Mouse (Mus musculus): ENCODE results near the gene Morn5. TPM values are rescaled to one million over a fixed set of nuclear protein-coding genes. Genes with fewer than 3 reads are reported as not detected.
A peak's percentile ranks its signal among the peaks of the same experiment; 100 is the strongest.

Morn5 gene
- polyA plus RNA-seq, 1 experiment, result 2.5 TPM

DNA sequence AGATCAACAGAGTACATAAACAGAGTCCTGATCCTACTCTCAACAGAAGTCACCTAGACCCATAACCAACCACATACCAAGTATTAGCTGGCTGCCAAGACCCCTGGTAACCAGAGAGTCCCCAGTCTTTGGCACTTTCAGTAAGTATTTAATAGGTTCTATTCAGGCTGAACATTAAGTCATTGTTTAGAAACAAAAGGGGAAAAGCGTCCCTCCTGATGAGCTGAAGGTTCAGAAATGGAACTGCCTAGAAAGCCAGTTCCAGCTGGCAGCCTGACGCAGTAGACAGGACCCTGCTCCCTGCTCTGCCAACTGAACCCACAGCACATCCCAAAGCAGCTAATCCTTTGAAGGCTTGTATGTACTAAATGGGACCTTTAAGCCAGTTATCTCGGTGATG lies 39.9 kb downstream of the Morn5 start:
- Histone ChIP-seq H3K27ac (ENCODE audit: insufficient read depth, low read length) (no peak overlapping the region), H3K4me3 (replicated peaks; ENCODE audit: insufficient read depth, low read depth, low read length) (no peak overlapping the region), H3K4me1 (ENCODE audit: control insufficient read depth, insufficient read depth, low read length) (no peaks in the 10 kb centered on the region), H3K27me3 (ENCODE audit: control insufficient read depth, insufficient read depth, low read length) (peaks cover 1% of the 10 kb centered on the region; the same call in 1 of the 2 replicates)
- TF ChIP-seq CTCF (IDR thresholded peaks at IDR 0.05; ENCODE audit: borderline replicate concordance, insufficient read depth, low read depth, low read length), result no peak
- TF ChIP-seq POLR2A (IDR thresholded peaks at IDR 0.05; ENCODE audit: borderline replicate concordance, insufficient read depth, low read length), result no peak
- 33% methylated on average over 3 of the region's 3 CpGs for whole genome bisulfite sequencing
- no peak for DNase-seq

GRCm38 (mm10) chr2:36090853-36091741 lies 41.8 kb downstream of the Morn5 start:
- peak; percentile 10 to 16 for DNase-seq
- 3% methylated on average over 70 of the region's 70 CpGs for WGBS
- no peak overlapping the region for H3K27ac ChIP-seq (ENCODE audit: insufficient read depth, low read length)
- no peak for TF ChIP-seq POLR2A (IDR thresholded peaks at IDR 0.05; ENCODE audit: borderline replicate concordance, insufficient read depth, low read length)
- no peak for TF ChIP-seq CTCF (IDR thresholded peaks at IDR 0.05; ENCODE audit: borderline replicate concordance, insufficient read depth, low read depth, low read length)
- H3K27me3 ChIP-seq (ENCODE audit: control insufficient read depth, insufficient read depth, low read length), result peaks cover 1% of the 10 kb centered on the region; the same call in 1 of the 2 replicates
- no peak overlapping the region for H3K4me3 ChIP-seq (replicated peaks; ENCODE audit: insufficient read depth, low read depth, low read length)
- H3K4me1 ChIP-seq (ENCODE audit: control insufficient read depth, insufficient read depth, low read length), result no peaks in the 10 kb centered on the region

- WGBS, result 19% methylated on average over 4 of the region's 4 CpGs
- TF ChIP-seq CTCF (IDR thresholded peaks at IDR 0.05; ENCODE audit: borderline replicate concordance, insufficient read depth, low read depth, low read length), result no peak
- TF ChIP-seq POLR2A (IDR thresholded peaks at IDR 0.05; ENCODE audit: borderline replicate concordance, insufficient read depth, low read length), result no peak
- Histone ChIP-seq H3K27me3 (ENCODE audit: control insufficient read depth, insufficient read depth, low read length) (peaks cover 5% of the 10 kb centered on the region; the same call in 1 of the 2 replicates), H3K27ac (ENCODE audit: insufficient read depth, low read length) (no peak overlapping the region), H3K4me1 (ENCODE audit: control insufficient read depth, insufficient read depth, low read length) (no peaks in the 10 kb centered on the region), H3K4me3 (replicated peaks; ENCODE audit: insufficient read depth, low read depth, low read length) (no peak overlapping the region)
- DNase-seq, result no peak
Measured at GRCm38 (mm10) chr2:36092748-36093147, 43.5 kb downstream of the Morn5 start.

DNA sequence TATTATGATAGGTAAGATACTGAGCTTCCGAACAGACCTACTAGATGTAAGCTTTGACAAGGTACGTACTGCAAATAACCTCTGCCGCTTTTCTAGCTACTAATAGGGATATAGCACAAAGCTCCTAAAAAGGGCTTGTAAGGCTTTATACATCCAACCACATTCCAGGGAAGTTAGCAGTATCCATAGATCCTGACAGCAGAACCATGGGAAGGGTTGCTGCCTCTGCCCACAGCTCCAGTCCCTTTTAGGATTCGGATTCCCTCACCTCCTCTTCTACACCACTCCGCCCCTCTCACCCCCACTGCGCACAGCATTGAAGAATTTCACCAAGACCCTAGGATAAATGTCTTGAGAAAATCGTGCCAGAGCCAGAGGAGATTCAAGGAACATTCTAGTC lies 44.0 kb downstream of the Morn5 start:
- Histone ChIP-seq H3K4me3 (replicated peaks; ENCODE audit: insufficient read depth, low read depth, low read length) (no peak overlapping the region), H3K27me3 (ENCODE audit: control insufficient read depth, insufficient read depth, low read length) (peaks cover 7% of the 10 kb centered on the region; the same call in 1 of the 2 replicates), H3K27ac (ENCODE audit: insufficient read depth, low read length) (no peak overlapping the region), H3K4me1 (ENCODE audit: control insufficient read depth, insufficient read depth, low read length) (no peaks in the 10 kb centered on the region)
- no peak for DNase-seq
- 32% methylated on average over 7 of the region's 7 CpGs for WGBS
- no peak for TF ChIP-seq POLR2A (IDR thresholded peaks at IDR 0.05; ENCODE audit: borderline replicate concordance, insufficient read depth, low read length)
- TF ChIP-seq CTCF (IDR thresholded peaks at IDR 0.05; ENCODE audit: borderline replicate concordance, insufficient read depth, low read depth, low read length), result no peak

GRCm38 (mm10) chr2:36093914-36094475 lies 44.7 kb downstream of the Morn5 start:
- H3K4me1 ChIP-seq (ENCODE audit: control insufficient read depth, insufficient read depth, low read length), result no peaks in the 10 kb centered on the region
- DNase-seq, result no peak
- no peak overlapping the region for H3K27ac ChIP-seq (ENCODE audit: insufficient read depth, low read length)
- H3K27me3 ChIP-seq (ENCODE audit: control insufficient read depth, insufficient read depth, low read length), result peaks cover 7% of the 10 kb centered on the region; the same call in 1 of the 2 replicates
- WGBS, result 8% methylated on average over 31 of the region's 31 CpGs
- H3K4me3 ChIP-seq (replicated peaks; ENCODE audit: insufficient read depth, low read depth, low read length), result no peak overlapping the region
- TF ChIP-seq POLR2A (IDR thresholded peaks at IDR 0.05; ENCODE audit: borderline replicate concordance, insufficient read depth, low read length) (no peak), CTCF (IDR thresholded peaks at IDR 0.05; ENCODE audit: borderline replicate concordance, insufficient read depth, low read depth, low read length) (no peak)

DNA sequence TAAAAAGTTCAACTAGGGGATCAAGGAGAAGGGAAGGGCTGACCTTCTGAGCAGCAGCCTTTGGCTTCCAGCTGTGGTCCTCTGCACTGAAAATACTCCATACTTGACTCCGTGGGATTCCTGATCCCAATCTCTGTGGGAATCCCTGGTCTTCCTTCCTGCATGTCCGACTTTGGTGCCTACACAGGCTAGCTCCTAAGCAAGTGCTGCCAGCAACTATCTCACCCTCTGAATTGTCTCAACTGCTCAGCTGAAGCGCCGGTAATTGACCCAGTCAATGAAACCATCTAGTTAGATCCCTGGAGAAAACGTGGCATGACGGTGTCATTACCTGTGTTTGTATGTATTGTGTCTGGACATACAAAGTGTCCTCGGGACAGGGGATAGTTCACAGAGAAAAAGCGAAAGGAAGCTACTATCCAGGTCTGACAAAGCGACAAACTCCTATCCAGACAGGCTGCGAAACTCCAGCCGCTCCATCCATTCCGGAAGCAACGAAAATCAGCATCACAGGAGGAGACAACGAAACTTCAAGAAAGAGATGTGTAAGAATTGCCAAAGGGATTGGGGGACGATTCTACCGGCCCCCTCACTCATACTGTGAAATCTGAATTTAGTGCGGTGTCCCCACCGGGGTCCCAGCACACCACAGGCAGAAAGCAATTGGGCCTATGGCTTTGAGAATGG lies 48.0 kb downstream of the Morn5 start:
- H3K27ac ChIP-seq (ENCODE audit: insufficient read depth, low read length), result no peak overlapping the region
- 9% methylated on average over 18 of the region's 18 CpGs for WGBS
- H3K27me3 ChIP-seq (ENCODE audit: control insufficient read depth, insufficient read depth, low read length), result peaks cover 6% of the 10 kb centered on the region; the same call in 1 of the 2 replicates
- H3K4me3 ChIP-seq (replicated peaks; ENCODE audit: insufficient read depth, low read depth, low read length), result no peak overlapping the region
- peak in 1 of 2 experiments; percentile 10 for DNase-seq
- H3K4me1 ChIP-seq (ENCODE audit: control insufficient read depth, insufficient read depth, low read length), result no peaks in the 10 kb centered on the region
- TF ChIP-seq POLR2A (IDR thresholded peaks at IDR 0.05; ENCODE audit: borderline replicate concordance, insufficient read depth, low read length), result no peak
- no peak for TF ChIP-seq CTCF (IDR thresholded peaks at IDR 0.05; ENCODE audit: borderline replicate concordance, insufficient read depth, low read depth, low read length)

GRCm38 (mm10) chr2:36098021-36098420 lies 48.8 kb downstream of the Morn5 start:
- no peak overlapping the region for H3K27ac ChIP-seq (ENCODE audit: insufficient read depth, low read length)
- H3K4me1 ChIP-seq (ENCODE audit: control insufficient read depth, insufficient read depth, low read length), result no peaks in the 10 kb centered on the region
- TF ChIP-seq CTCF (IDR thresholded peaks at IDR 0.05; ENCODE audit: borderline replicate concordance, insufficient read depth, low read depth, low read length) (no peak), POLR2A (IDR thresholded peaks at IDR 0.05; ENCODE audit: borderline replicate concordance, insufficient read depth, low read length) (no peak)
- H3K27me3 ChIP-seq (ENCODE audit: control insufficient read depth, insufficient read depth, low read length), result peaks cover 8% of the 10 kb centered on the region; the same call in 1 of the 2 replicates
- WGBS, result 27% methylated on average over 5 of the region's 5 CpGs
- no peak for DNase-seq
- no peak overlapping the region for H3K4me3 ChIP-seq (replicated peaks; ENCODE audit: insufficient read depth, low read depth, low read length)
